Mouse (Mus musculus) C2C12 (cell line): ENCODE results near the gene Ccdc30.

ENCODE experiments used
- CEBPB ChIP-seq: IDR thresholded peaks from one replicate; pipeline ENCODE4 v1.6.1; 2011; ENCODE audit warnings: low read depth, mild to moderate bottlenecking, control low read depth, moderate library complexity
- CTCF ChIP-seq: IDR thresholded peaks from one replicate; pipeline ENCODE4 v1.5.1; 2011; ENCODE audit not compliant: control insufficient read depth, insufficient read depth, insufficient read length
- FOSL1 ChIP-seq: IDR thresholded peaks from one replicate; pipeline ENCODE4 v1.8.0; 2011; ENCODE audit warnings: mild to moderate bottlenecking, low read length; ENCODE audit not compliant: poor library complexity, insufficient read depth, severe bottlenecking
- MAX ChIP-seq: IDR thresholded peaks from one replicate; pipeline ENCODE4 v1.6.1; 2011; ENCODE audit warnings: mild to moderate bottlenecking, control low read depth
- MYOG ChIP-seq: IDR thresholded peaks from one replicate; pipeline ENCODE4 v1.6.1; 2011; ENCODE audit not compliant: control insufficient read depth, insufficient read length; ENCODE audit errors: extremely low read depth
- USF1 ChIP-seq: IDR thresholded peaks from one replicate; pipeline ENCODE4 v1.6.1; 2011; ENCODE audit warnings: low read depth, mild to moderate bottlenecking, control low read depth, moderate library complexity

DNA sequence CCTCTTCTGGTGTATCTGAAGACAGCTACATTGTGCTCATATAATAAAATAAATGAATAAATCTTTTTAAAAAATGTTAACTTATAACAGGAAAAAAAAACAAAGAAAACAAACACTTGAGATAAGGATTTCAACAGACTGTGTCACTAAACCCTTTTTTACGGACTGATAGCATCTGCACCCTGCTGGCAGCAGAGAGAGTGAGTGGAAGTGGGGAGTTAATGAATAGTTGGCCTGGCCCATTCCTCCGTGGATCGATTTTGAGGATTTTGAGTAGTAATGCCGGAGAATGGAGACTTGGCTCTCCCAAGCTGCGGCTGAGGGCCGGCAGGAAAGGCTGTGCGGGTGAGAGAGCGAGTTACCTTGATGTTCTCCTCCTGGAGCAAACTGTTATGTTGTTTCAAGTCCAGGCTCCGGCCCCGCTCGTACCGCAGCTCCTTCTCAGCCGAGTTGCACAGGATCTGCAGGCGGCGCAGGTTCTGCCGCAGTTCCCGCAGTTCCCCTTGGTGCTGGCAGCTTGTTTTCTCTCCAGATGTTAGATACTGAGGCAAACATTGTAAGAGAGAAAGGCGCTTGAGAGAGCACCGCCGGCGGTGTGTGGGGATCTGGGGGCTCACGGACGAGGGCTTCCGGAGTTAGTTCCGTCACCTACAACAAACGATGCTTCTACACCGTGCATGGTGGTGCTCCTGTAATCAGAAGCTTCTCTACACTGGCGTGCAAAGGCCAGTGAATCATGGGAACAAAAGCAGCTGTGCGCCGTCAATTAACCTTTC, 55.9 kb downstream of the Ccdc30 start:
- TF ChIP-seq USF1 (no peak), CEBPB (no peak), CTCF (no peak), FOSL1 (no peak), MYOG (no peak), MAX (no peak)
